Mouse (Mus musculus) liver, embryonic 13.5 days (tissue): ENCODE data around the gene Cep170. TPM values are rescaled to one million over a fixed set of nuclear protein-coding genes. Genes with fewer than 3 reads are reported as not detected.

Experiments
- ATAC-seq: fragments of 200-750 bp; cut with Nextera tagmentation; 2 replicates; pipeline ENCODE4 v1.8.0; 2017; ENCODE audit warnings: low read depth, mild to moderate bottlenecking, moderate number of reproducible peaks, moderate library complexity
- DNase-seq: peaks from one replicate; pipeline ENCODE4 v3.0.0; 2022
- H3K27ac ChIP-seq: fragments of 300-500 bp; sonication (generic); 2 replicates; pipeline ENCODE4 v1.5.1; 2015; ENCODE audit warnings: moderate library complexity, mild to moderate bottlenecking, inconsistent platforms
- H3K27me3 ChIP-seq: fragments of 300-500 bp; sonication (generic); 2 replicates; pipeline ENCODE4 v1.6.1; 2015; ENCODE audit warnings: mild to moderate bottlenecking, inconsistent platforms
- H3K36me3 ChIP-seq: fragments of 300-500 bp; sonication (generic); 2 replicates; pipeline ENCODE4 v1.6.1; 2015; ENCODE audit warnings: mild to moderate bottlenecking, inconsistent platforms
- H3K4me1 ChIP-seq: fragments of 300-500 bp; sonication (generic); replicated peaks from 2 replicates; pipeline ENCODE4 v1.6.1; 2015; ENCODE audit warnings: inconsistent platforms
- H3K4me2 ChIP-seq: fragments of 300-500 bp; sonication (generic); 2 replicates; pipeline ENCODE4 v1.6.1; 2015; ENCODE audit warnings: inconsistent platforms, mild to moderate bottlenecking, moderate library complexity
- H3K4me3 ChIP-seq: fragments of 300-500 bp; sonication (generic); replicated peaks from 2 replicates; pipeline ENCODE4 v1.5.1; 2015; ENCODE audit warnings: mild to moderate bottlenecking, inconsistent platforms
- H3K9ac ChIP-seq: fragments of 300-500 bp; sonication (generic); 2 replicates; pipeline ENCODE4 v1.6.1; 2015; ENCODE audit warnings: mild to moderate bottlenecking, inconsistent platforms
- H3K9me3 ChIP-seq: fragments of 300-500 bp; sonication (generic); replicated peaks from 2 replicates; pipeline ENCODE4 v1.6.1; 2016; ENCODE audit warnings: inconsistent platforms
- WGBS: fragments of 180-500 bp; shearing (Covaris S2); methylation state at CpG from one replicate; pipeline ENCODE4 v1.1.7; 2015; ENCODE audit not compliant: insufficient replicate concordance; 5-methylcytosine and 5-hydroxymethylcytosine counted together
- polyA plus RNA-seq: library from polyadenylated mRNA; unstranded; fragments of >200 nt; fragmentation: Nextera tagmentation; extraction: Ambion mirVana; gene quantifications from 2 replicates; pipeline ENCODE4 v1.2.1, GENCODE M21; 2015

The Cep170 gene
- polyA plus RNA-seq, 1 experiment from 2014 or later = 5.6 TPM

DNA sequence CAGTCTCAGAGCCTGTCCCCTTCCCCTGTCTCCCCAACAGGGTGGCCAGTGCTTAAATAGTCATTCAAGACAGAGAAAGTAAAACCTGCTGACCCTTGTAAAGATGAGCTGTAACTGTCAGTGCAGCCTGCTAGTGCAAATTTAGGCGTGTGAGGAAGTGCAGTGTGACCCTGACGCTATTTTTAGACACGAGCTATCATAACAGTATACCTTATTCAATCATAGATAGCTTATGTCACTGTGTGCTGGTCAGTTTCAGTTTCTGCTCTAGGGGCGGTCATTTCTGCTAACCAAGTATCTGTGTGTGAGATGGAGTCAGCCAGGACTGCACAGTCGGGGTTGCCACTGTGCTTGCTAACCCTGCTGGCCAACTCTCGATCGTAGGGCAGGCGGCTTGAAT is 10.0 kb upstream of the Cep170 start:
- H3K9ac ChIP-seq = no peak overlapping the region
- H3K27me3 ChIP-seq = no peaks in the 10 kb centered on the region
- DNase-seq (no peak), ATAC-seq (no peak)
- H3K9me3 ChIP-seq = no peaks in the 10 kb centered on the region
- 40% methylated on average over 8 of the region's 8 CpGs for whole genome bisulfite sequencing
- no peak overlapping the region for H3K4me2 ChIP-seq
- no peak overlapping the region for H3K4me3 ChIP-seq
- no peaks in the 10 kb centered on the region for H3K36me3 ChIP-seq
- no peak overlapping the region for H3K27ac ChIP-seq
- H3K4me1 ChIP-seq = peaks cover 71% of the 10 kb centered on the region

DNA sequence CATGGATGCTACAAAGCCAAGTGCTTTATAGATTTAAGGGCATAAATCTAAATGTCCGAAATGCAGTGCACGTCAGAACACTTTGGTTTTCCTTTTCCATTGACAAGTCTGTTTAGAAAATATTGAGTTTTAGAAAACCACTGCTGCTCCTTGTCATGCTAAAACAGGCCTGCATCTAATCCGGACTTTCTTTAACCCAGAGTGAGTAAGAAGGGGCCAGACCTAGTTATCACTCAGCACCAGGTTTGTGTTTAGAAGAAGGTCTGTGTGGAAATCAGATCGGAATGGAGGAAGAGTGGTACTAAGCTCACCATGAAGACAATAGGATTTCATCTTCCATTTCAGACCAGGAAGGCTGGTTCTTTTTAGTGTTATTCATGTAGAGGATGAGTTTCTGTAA is 9.1 kb upstream of the Cep170 start:
- WGBS = 19% methylated on average over 4 of the region's 4 CpGs
- Histone ChIP-seq H3K4me1 (peaks cover 76% of the 10 kb centered on the region), H3K27ac (no peak overlapping the region)

DNA sequence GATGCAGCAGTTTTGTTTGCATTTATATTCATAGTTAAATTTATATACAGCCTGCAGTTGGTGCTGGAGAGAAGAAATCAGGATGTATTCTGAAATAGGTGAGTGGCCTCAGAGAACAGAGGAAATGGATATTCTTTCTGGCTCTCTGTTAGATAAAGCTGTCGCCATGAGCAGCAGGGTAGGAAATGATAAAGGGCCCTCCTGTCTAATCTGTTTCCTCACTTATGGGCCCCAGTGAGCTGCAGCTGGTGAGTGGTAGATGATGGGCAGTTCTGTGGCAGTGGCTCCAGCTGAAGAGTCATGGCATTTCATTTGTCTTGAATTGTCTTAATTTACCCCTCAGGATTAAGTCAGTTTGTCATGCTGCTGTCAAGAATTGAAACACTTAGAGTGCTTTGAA is 8.1 kb upstream of the Cep170 start:
- peaks cover 70% of the 10 kb centered on the region for H3K4me1 ChIP-seq
- no peaks in the 10 kb centered on the region for H3K9me3 ChIP-seq
- no peak overlapping the region for H3K9ac ChIP-seq
- WGBS = 16% methylated on average over 1 of the region's 1 CpGs
- H3K36me3 ChIP-seq = no peaks in the 10 kb centered on the region
- peak; percentile 91 for ATAC-seq
- peak; percentile 54 for DNase-seq
- no peak overlapping the region; the same call in 1 of the 2 replicates for H3K4me3 ChIP-seq
- H3K27me3 ChIP-seq = no peaks in the 10 kb centered on the region
- H3K27ac ChIP-seq = no peak overlapping the region
- peak overlapping the region; percentile 34 for H3K4me2 ChIP-seq

More for the DNA sequence above, 9.1 kb upstream of the Cep170 start:
- Histone ChIP-seq H3K4me3 (no peak overlapping the region), H3K9me3 (no peaks in the 10 kb centered on the region), H3K27me3 (no peaks in the 10 kb centered on the region), H3K36me3 (no peaks in the 10 kb centered on the region), H3K9ac (no peak overlapping the region), H3K4me2 (peak overlapping the region; percentile 2; the same call in 1 of the 2 replicates)
- DNase-seq (peak; percentile 31), ATAC-seq (peak; percentile 70)

DNA sequence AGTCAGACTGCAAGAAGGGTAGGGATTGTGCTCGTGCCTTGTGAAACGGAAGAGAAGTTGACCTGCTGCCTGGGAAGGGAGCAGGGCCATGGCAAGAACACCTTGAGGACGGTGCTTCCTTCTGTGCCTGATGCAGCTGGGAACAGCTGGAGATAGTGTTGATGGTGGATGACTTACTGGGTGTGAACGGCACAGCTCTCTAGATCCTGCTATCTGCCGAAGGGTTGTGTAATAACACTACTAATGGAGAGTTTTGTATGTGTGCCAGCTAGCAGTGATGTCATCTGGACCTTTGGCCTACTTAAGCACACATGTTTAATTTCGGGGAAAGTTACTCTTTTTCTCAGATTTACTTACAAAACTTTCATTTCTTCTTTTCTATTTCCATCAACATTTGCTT is 4.9 kb upstream of the Cep170 start:
- WGBS = 34% methylated on average over 6 of the region's 6 CpGs
- Histone ChIP-seq H3K27ac (peak overlapping the region; percentile 17; the same call in 1 of the 2 replicates), H3K27me3 (no peaks in the 10 kb centered on the region), H3K4me3 (no peak overlapping the region), H3K9me3 (no peaks in the 10 kb centered on the region), H3K36me3 (no peaks in the 10 kb centered on the region), H3K9ac (no peak overlapping the region), H3K4me2 (peak overlapping the region; percentile 30), H3K4me1 (peaks cover 61% of the 10 kb centered on the region)
- ATAC-seq = no peak
- no peak for DNase-seq

DNA sequence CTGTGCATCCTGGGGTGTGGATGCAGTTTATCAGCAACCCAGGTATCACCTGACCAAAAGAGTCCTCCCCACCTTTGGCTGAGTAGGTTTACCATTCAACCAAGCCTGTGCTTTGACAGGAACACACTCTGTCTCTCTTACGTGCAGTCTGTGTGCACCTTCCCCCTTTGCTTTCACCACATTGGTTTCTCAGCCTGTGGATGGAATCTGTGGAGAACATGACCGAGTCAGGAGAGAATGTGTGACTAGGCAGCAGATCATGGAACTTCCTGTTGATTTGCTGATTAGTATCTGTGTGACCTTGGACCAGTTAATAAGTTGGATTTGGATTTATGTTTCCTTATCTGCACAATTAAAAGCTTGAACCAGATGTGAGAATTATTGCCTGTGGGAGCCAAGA is 4.3 kb upstream of the Cep170 start:
- no peaks in the 10 kb centered on the region for H3K36me3 ChIP-seq
- WGBS = 54% methylated on average over 2 of the region's 2 CpGs
- DNase-seq = no peak
- no peak overlapping the region for H3K4me3 ChIP-seq
- no peak overlapping the region for H3K27ac ChIP-seq
- no peaks in the 10 kb centered on the region for H3K27me3 ChIP-seq
- no peak overlapping the region for H3K9ac ChIP-seq
- peaks cover 55% of the 10 kb centered on the region for H3K4me1 ChIP-seq
- no peak overlapping the region for H3K4me2 ChIP-seq
- H3K9me3 ChIP-seq = no peaks in the 10 kb centered on the region
- ATAC-seq = no peak

DNA sequence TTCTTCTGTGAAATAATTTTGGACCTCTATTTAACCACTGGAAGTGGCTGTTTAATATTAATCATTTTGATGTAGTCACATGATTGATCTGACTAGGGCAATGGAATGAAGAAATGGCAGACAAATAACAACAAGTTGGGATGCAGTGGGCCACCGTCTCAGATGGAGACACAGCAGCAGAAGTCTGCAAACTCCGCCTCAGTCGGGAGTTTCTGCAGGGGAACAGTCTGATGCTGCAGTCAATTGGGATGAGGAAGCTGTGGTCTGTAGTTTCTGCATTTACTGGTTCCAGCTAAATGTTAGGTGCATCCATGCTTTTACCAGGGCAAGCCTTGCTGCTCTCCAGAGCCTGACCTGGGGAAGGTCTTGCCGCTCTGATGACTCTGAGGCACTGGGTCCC is 2.9 kb upstream of the Cep170 start:
- H3K9me3 ChIP-seq = no peaks in the 10 kb centered on the region
- no peaks in the 10 kb centered on the region for H3K36me3 ChIP-seq
- H3K9ac ChIP-seq = no peak overlapping the region
- no peak overlapping the region for H3K27ac ChIP-seq
- peaks cover 50% of the 10 kb centered on the region for H3K4me1 ChIP-seq
- DNase-seq (no peak), ATAC-seq (no peak)
- no peak overlapping the region for H3K4me3 ChIP-seq
- H3K27me3 ChIP-seq = no peaks in the 10 kb centered on the region
- no peak overlapping the region for H3K4me2 ChIP-seq
- 59% methylated on average over 4 of the region's 4 CpGs for WGBS

DNA sequence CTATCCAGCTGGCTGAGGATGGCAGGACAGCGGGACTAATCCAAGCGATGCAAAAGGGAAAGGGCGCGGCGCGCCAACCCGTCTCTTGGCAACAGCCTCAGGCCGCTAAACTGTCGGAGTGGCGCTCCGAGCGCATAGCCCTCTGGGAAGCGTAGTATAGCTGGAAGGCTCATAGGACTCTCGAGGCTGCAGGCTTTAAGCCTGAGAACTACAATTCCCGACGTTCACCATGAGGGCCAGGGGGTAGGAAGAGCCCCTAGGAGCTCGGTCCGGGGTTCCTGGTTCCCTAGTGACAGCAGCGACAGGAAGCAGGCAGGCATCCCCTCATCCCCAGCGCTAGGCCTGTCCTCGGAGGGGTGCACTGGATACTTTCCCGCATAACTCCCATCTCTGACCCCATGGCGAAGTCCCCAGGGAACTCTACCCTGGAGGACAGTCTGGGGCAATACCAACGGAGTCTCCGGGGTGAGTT is 760 bp upstream of the Cep170 start, which contains the start of gene Sdccag8:
Gene Sdccag8 (plus strand): TSS at position 70 of the 472 bp plus-strand sequence.
- peak within 1 kb of the TSS; percentile 83 for H3K4me2 ChIP-seq
- H3K36me3 ChIP-seq = no peaks in the 10 kb centered on the region
- H3K27me3 ChIP-seq = no peaks in the 10 kb centered on the region
- WGBS = 0% methylated on average over 25 of the region's 25 CpGs
- H3K4me1 ChIP-seq = peaks cover 44% of the 10 kb centered on the region
- no peaks in the 10 kb centered on the region for H3K9me3 ChIP-seq
- peak; percentile 94 for ATAC-seq
- H3K9ac ChIP-seq = peak within 1 kb of the TSS; percentile 92
- peak; percentile 90 for DNase-seq
- peak within 1 kb of the TSS; percentile 94 for H3K4me3 ChIP-seq
- peak within 1 kb of the TSS; percentile 97 for H3K27ac ChIP-seq

DNA sequence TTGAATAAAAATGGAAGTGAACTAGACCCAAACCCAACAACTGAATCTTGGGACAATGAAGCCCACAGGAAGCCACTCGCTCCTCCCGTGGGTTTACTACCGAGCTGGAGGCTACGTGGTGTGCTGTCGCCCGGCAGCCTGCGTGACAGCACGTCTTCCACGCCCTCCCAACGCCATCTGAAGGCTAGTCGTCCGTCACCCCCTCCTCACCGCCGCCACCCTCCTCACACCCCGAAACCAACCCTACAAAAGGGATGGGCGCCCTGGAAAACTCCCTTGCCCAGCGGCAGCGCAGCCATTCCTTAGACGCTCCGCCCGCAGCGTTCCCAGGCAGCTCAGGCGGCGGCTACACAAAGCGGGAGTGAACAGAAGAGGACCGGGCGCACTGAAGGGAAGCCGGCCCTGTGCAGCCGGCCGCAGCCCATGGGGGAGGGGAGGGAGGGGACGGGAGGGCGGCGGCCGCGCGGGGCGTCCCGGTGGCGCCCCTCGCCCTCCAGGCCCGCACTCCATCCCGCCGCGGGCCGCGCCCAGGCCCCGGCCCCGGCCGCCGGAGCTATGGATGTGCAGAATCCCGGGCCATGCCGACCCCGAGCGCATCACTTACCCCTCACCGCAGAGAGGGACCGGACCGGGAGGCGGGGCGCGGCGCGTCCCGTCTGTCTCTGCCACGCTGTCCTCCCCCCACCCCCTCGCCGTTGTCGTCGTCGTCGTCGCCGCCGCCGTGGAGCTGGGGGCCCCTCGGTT is 403 bp downstream of the Cep170 start:
- DNase-seq (peak; percentile 59), ATAC-seq (peak; percentile 54)
- Histone ChIP-seq H3K4me2 (peak overlapping the region; percentile 83), H3K9me3 (no peaks in the 10 kb centered on the region), H3K36me3 (no peaks in the 10 kb centered on the region), H3K4me3 (peak overlapping the region; percentile 94), H3K9ac (peak overlapping the region; percentile 92), H3K4me1 (peaks cover 46% of the 10 kb centered on the region), H3K27me3 (no peaks in the 10 kb centered on the region), H3K27ac (peak overlapping the region; percentile 97)
- under 1% methylated on average over 61 of the region's 75 CpGs for WGBS

DNA sequence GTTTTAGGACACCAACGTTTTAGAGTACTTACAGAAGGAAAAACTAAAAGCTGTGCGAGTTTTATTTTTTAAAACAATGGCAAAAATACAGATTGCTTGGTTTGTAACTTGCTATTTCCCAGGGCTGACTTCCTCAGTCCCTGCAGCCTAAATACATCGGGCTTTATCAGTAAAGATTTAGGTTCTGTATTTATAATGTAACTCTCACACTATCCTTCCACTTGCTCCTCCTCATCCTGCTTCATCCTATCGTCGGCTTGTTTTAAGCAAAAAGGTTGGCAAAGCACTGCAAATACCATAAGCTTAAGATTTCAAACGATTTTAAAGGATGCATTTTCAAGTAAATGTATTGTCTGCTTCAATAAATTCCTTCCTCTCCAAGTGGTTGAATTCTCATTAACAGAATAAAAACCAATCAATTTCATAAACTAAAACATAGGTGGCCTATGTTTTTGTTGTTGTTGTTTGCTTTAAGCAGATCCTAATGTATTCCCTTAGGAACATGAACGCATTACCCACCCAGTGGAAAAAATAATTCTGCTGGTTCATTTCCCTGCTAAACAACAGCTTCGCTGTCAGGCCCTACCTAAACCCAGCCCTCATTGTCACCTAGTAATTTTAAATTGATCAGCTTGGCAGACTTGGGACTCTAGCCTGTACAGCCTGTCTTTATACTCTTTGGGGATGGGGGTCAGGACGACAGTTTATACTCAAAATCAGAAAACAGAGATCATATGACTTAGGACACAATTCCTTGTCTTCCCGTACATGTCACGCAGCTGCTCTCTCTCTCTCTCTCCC is 1.2 kb downstream of the Cep170 start:
- Histone ChIP-seq H3K27ac (peak overlapping the region; percentile 97), H3K27me3 (no peaks in the 10 kb centered on the region), H3K4me1 (peaks cover 38% of the 10 kb centered on the region), H3K4me2 (peak overlapping the region; percentile 83), H3K36me3 (no peaks in the 10 kb centered on the region), H3K9ac (peak overlapping the region; percentile 92), H3K4me3 (peak overlapping the region; percentile 94), H3K9me3 (no peaks in the 10 kb centered on the region)
- ATAC-seq = no peak
- no peak for DNase-seq
- 11% methylated on average over 11 of the region's 11 CpGs for WGBS

DNA sequence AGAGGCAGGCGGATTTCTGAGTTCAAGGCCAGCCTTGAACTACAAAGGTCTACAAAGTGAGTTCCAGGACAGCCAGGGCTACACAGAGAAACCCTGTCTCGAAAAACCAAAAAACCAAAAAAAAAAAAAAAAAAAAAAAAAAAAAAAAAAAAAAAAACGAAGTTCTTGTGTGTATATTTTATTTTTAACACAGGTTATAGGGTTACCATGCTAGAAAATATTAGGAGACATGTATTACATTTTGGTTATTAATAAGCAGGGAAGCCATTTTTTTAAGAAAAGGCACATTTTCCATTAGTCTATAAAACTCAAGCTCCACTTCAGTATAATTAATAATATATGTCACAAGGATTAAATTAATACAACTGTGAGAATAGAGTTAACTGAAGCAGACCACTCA is 2.0 kb downstream of the Cep170 start:
- Histone ChIP-seq H3K9me3 (no peaks in the 10 kb centered on the region), H3K27ac (no peak overlapping the region), H3K27me3 (no peaks in the 10 kb centered on the region), H3K4me2 (peak overlapping the region; percentile 83), H3K4me3 (peak overlapping the region; percentile 94), H3K36me3 (no peaks in the 10 kb centered on the region), H3K9ac (peak overlapping the region; percentile 92; the same call in 1 of the 2 replicates), H3K4me1 (peaks cover 36% of the 10 kb centered on the region)
- ATAC-seq (no peak), DNase-seq (no peak)
- 55% methylated on average over 3 of the region's 3 CpGs for WGBS

DNA sequence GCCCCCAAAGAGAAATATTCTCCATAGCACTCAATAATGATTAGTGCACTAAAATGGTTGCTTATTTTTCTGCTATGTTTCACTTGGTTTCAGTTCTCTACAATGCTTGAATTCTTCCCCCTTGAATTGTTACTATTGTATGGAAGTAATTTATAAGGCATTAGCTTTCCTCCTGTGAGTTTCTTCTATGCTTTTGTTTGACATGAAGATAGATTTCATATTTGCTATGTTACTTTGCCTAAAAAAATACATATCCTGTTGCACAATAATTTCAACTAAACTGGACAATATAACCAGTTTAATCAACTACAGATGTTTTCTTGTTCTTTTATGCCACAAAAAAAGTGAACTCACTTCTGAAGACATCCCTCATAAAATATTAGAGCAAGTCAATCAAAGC is 3.7 kb downstream of the Cep170 start:
- ATAC-seq (no peak), DNase-seq (no peak)
- no peak overlapping the region for H3K27ac ChIP-seq
- peaks cover 29% of the 10 kb centered on the region for H3K4me1 ChIP-seq
- H3K4me2 ChIP-seq = no peak overlapping the region
- H3K27me3 ChIP-seq = no peaks in the 10 kb centered on the region
- no peak overlapping the region for H3K9ac ChIP-seq
- H3K4me3 ChIP-seq = no peak overlapping the region
- H3K36me3 ChIP-seq = no peaks in the 10 kb centered on the region
- H3K9me3 ChIP-seq = no peaks in the 10 kb centered on the region
